Mouse (Mus musculus): ENCODE measurements around the gene Sacs.

DNA sequence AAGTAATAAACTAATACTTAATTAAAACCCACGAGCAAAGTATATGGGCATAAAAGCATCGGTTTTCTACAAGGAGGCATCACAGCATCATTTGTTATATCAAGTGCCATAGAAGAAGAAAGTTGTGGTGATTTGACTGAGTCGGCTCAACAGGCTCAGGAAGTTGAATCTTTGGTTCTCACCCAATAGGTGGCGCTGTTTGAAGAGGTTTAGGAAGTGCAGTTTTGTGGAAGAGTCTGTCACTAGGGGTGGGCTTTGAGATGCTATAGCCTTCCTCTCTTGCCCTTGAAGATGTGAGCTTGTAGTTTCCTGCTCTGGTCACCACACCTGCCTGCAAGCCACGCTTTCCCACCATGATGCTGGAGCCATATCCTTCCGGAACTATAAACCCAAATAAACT lies 104.4 kb downstream of the Sacs start:
- peak; percentile 62 for TF ChIP-seq CTCF (IDR thresholded peaks at IDR 0.05)
- TF ChIP-seq EP300 (IDR thresholded peaks at IDR 0.05), result no peak
